Mouse (Mus musculus): Measurements from ENCODE around the gene Mrps21. TPM values are rescaled to one million over a fixed set of nuclear protein-coding genes. Genes with fewer than 3 reads are reported as not detected.

The Mrps21 gene
- polyA plus RNA-seq, 1 experiment from 2014 or later: 359 TPM

- Histone ChIP-seq H3K4me1 (ENCODE audit: control insufficient read depth, insufficient read depth, low read length) (peaks cover 3% of the 10 kb centered on the region; the same call in 1 of the 2 replicates), H3K9me3 (ENCODE audit: control insufficient read depth, low read length) (no peaks in the 10 kb centered on the region), H3K9ac (ENCODE audit: low read length) (peak within 1 kb of the TSS; percentile 86), H3K27ac (replicated peaks; ENCODE audit: low read depth, low read length) (peak within 1 kb of the TSS; percentile 69), H3K4me2 (ENCODE audit: low read depth, severe bottlenecking) (peak within 1 kb of the TSS; percentile 68), H3K4me3 (ENCODE audit: low read depth, low read length) (peak within 1 kb of the TSS; percentile 89), H3K36me3 (ENCODE audit: control insufficient read depth, insufficient read depth, low read length) (peaks cover 17% of the 10 kb centered on the region), H3K27me3 (ENCODE audit: control insufficient read depth, insufficient read depth, low read length) (no peaks in the 10 kb centered on the region)
- WGBS: under 1% methylated on average over 56 of the region's 56 CpGs
- peak; percentile 94 for DNase-seq (ENCODE audit: low spot score)
- ATAC-seq (ENCODE audit: insufficient number of reproducible peaks, low FRiP score, low TSS enrichment, low read depth): peak; percentile 94
Observed at GRCm38 (mm10) chr3:95855502-95856089, 15.7 kb downstream of the Mrps21 start, which contains the start of gene Prpf3. TSS of gene Prpf3 (minus strand) at chr3:95855885.

- peaks cover 28% of the 10 kb centered on the region for H3K36me3 ChIP-seq (ENCODE audit: control insufficient read depth, insufficient read depth, low read length)
- WGBS: 94% methylated on average over 8 of the region's 8 CpGs
- H3K4me1 ChIP-seq (ENCODE audit: control insufficient read depth, insufficient read depth, low read length): peaks cover 3% of the 10 kb centered on the region; the same call in 1 of the 2 replicates
- H3K9ac ChIP-seq (ENCODE audit: low read length): no peak overlapping the region
- no peak overlapping the region for H3K27ac ChIP-seq (replicated peaks; ENCODE audit: low read depth, low read length)
- ATAC-seq (ENCODE audit: insufficient number of reproducible peaks, low FRiP score, low TSS enrichment, low read depth) (no peak), DNase-seq (ENCODE audit: low spot score) (no peak)
- no peaks in the 10 kb centered on the region for H3K9me3 ChIP-seq (ENCODE audit: control insufficient read depth, low read length)
- no peak overlapping the region for H3K4me3 ChIP-seq (ENCODE audit: low read depth, low read length)
- no peak overlapping the region for H3K4me2 ChIP-seq (ENCODE audit: low read depth, severe bottlenecking)
- H3K27me3 ChIP-seq (ENCODE audit: control insufficient read depth, insufficient read depth, low read length): no peaks in the 10 kb centered on the region
Observed at GRCm38 (mm10) chr3:95851317-95851716, 20.0 kb downstream of the Mrps21 start.

GRCm38 (mm10) chr3:95850611-95851010, 20.7 kb downstream of the Mrps21 start:
- Histone ChIP-seq H3K27me3 (ENCODE audit: control insufficient read depth, insufficient read depth, low read length) (no peaks in the 10 kb centered on the region), H3K4me2 (ENCODE audit: low read depth, severe bottlenecking) (no peak overlapping the region), H3K9ac (ENCODE audit: low read length) (no peak overlapping the region), H3K4me3 (ENCODE audit: low read depth, low read length) (no peak overlapping the region), H3K27ac (replicated peaks; ENCODE audit: low read depth, low read length) (no peak overlapping the region), H3K36me3 (ENCODE audit: control insufficient read depth, insufficient read depth, low read length) (peaks cover 33% of the 10 kb centered on the region), H3K9me3 (ENCODE audit: control insufficient read depth, low read length) (no peaks in the 10 kb centered on the region), H3K4me1 (ENCODE audit: control insufficient read depth, insufficient read depth, low read length) (peaks cover 3% of the 10 kb centered on the region; the same call in 1 of the 2 replicates)
- WGBS: 88% methylated on average over 4 of the region's 4 CpGs
- DNase-seq (ENCODE audit: low spot score): no peak
- ATAC-seq (ENCODE audit: insufficient number of reproducible peaks, low FRiP score, low TSS enrichment, low read depth): no peak

GRCm38 (mm10) chr3:95842503-95843214, 28.7 kb downstream of the Mrps21 start:
- ATAC-seq (ENCODE audit: insufficient number of reproducible peaks, low FRiP score, low TSS enrichment, low read depth) (no peak), DNase-seq (ENCODE audit: low spot score) (no peak)
- Histone ChIP-seq H3K4me2 (ENCODE audit: low read depth, severe bottlenecking) (no peak overlapping the region), H3K9ac (ENCODE audit: low read length) (no peak overlapping the region), H3K27me3 (ENCODE audit: control insufficient read depth, insufficient read depth, low read length) (no peaks in the 10 kb centered on the region), H3K4me3 (ENCODE audit: low read depth, low read length) (no peak overlapping the region), H3K9me3 (ENCODE audit: control insufficient read depth, low read length) (no peaks in the 10 kb centered on the region), H3K27ac (replicated peaks; ENCODE audit: low read depth, low read length) (no peak overlapping the region), H3K4me1 (ENCODE audit: control insufficient read depth, insufficient read depth, low read length) (no peaks in the 10 kb centered on the region), H3K36me3 (ENCODE audit: control insufficient read depth, insufficient read depth, low read length) (peaks cover 31% of the 10 kb centered on the region)
- WGBS: 89% methylated on average over 3 of the region's 3 CpGs

- no peaks in the 10 kb centered on the region for H3K27me3 ChIP-seq (ENCODE audit: control insufficient read depth, insufficient read depth, low read length)
- 93% methylated on average over 2 of the region's 2 CpGs for WGBS
- DNase-seq (ENCODE audit: low spot score) (no peak), ATAC-seq (ENCODE audit: insufficient number of reproducible peaks, low FRiP score, low TSS enrichment, low read depth) (no peak)
- peaks cover 24% of the 10 kb centered on the region for H3K36me3 ChIP-seq (ENCODE audit: control insufficient read depth, insufficient read depth, low read length)
- H3K4me2 ChIP-seq (ENCODE audit: low read depth, severe bottlenecking): no peak overlapping the region
- H3K4me1 ChIP-seq (ENCODE audit: control insufficient read depth, insufficient read depth, low read length): no peaks in the 10 kb centered on the region
- no peak overlapping the region for H3K4me3 ChIP-seq (ENCODE audit: low read depth, low read length)
- H3K9ac ChIP-seq (ENCODE audit: low read length): no peak overlapping the region
- no peaks in the 10 kb centered on the region for H3K9me3 ChIP-seq (ENCODE audit: control insufficient read depth, low read length)
- H3K27ac ChIP-seq (replicated peaks; ENCODE audit: low read depth, low read length): no peak overlapping the region
Observed at GRCm38 (mm10) chr3:95839250-95839649, 32.1 kb downstream of the Mrps21 start.

- ATAC-seq (ENCODE audit: insufficient number of reproducible peaks, low FRiP score, low TSS enrichment, low read depth) (no peak), DNase-seq (ENCODE audit: low spot score) (no peak)
- no peak overlapping the region for H3K9ac ChIP-seq (ENCODE audit: low read length)
- H3K36me3 ChIP-seq (ENCODE audit: control insufficient read depth, insufficient read depth, low read length): peaks cover 35% of the 10 kb centered on the region
- 97% methylated on average over 4 of the region's 4 CpGs for WGBS
- H3K4me3 ChIP-seq (ENCODE audit: low read depth, low read length): no peak overlapping the region
- H3K9me3 ChIP-seq (ENCODE audit: control insufficient read depth, low read length): no peaks in the 10 kb centered on the region
- no peak overlapping the region for H3K27ac ChIP-seq (replicated peaks; ENCODE audit: low read depth, low read length)
- no peak overlapping the region for H3K4me2 ChIP-seq (ENCODE audit: low read depth, severe bottlenecking)
- no peaks in the 10 kb centered on the region for H3K4me1 ChIP-seq (ENCODE audit: control insufficient read depth, insufficient read depth, low read length)
- H3K27me3 ChIP-seq (ENCODE audit: control insufficient read depth, insufficient read depth, low read length): no peaks in the 10 kb centered on the region
Observed at GRCm38 (mm10) chr3:95829053-95829452, 42.3 kb downstream of the Mrps21 start.

- ATAC-seq (ENCODE audit: insufficient number of reproducible peaks, low FRiP score, low TSS enrichment, low read depth) (no peak), DNase-seq (ENCODE audit: low spot score) (no peak)
- H3K9ac ChIP-seq (ENCODE audit: low read length): no peak overlapping the region
- no peak overlapping the region for H3K27ac ChIP-seq (replicated peaks; ENCODE audit: low read depth, low read length)
- peaks cover 23% of the 10 kb centered on the region for H3K36me3 ChIP-seq (ENCODE audit: control insufficient read depth, insufficient read depth, low read length)
- H3K4me2 ChIP-seq (ENCODE audit: low read depth, severe bottlenecking): no peak overlapping the region
- WGBS: 72% methylated on average over 2 of the region's 2 CpGs
- H3K27me3 ChIP-seq (ENCODE audit: control insufficient read depth, insufficient read depth, low read length): no peaks in the 10 kb centered on the region
- H3K9me3 ChIP-seq (ENCODE audit: control insufficient read depth, low read length): no peaks in the 10 kb centered on the region
- no peaks in the 10 kb centered on the region for H3K4me1 ChIP-seq (ENCODE audit: control insufficient read depth, insufficient read depth, low read length)
- no peak overlapping the region for H3K4me3 ChIP-seq (ENCODE audit: low read depth, low read length)
Observed at GRCm38 (mm10) chr3:95826275-95826674, 45.0 kb downstream of the Mrps21 start.

- 0 out of 2 replicates have a peak, but pooled peaks cover 3% of the 10 kb centered on the region for H3K4me1 ChIP-seq (ENCODE audit: control insufficient read depth, insufficient read depth, low read length)
- H3K9me3 ChIP-seq (ENCODE audit: control insufficient read depth, low read length): no peaks in the 10 kb centered on the region
- peak overlapping the region; percentile 97 for H3K27ac ChIP-seq (replicated peaks; ENCODE audit: low read depth, low read length)
- ATAC-seq (ENCODE audit: insufficient number of reproducible peaks, low FRiP score, low TSS enrichment, low read depth) (no peak), DNase-seq (ENCODE audit: low spot score) (no peak)
- H3K27me3 ChIP-seq (ENCODE audit: control insufficient read depth, insufficient read depth, low read length): no peaks in the 10 kb centered on the region
- H3K4me2 ChIP-seq (ENCODE audit: low read depth, severe bottlenecking): peak overlapping the region; percentile 50
- peak overlapping the region; percentile 72; the same call in 1 of the 2 replicates for H3K9ac ChIP-seq (ENCODE audit: low read length)
- H3K36me3 ChIP-seq (ENCODE audit: control insufficient read depth, insufficient read depth, low read length): no peaks in the 10 kb centered on the region
- peak overlapping the region; percentile 77 for H3K4me3 ChIP-seq (ENCODE audit: low read depth, low read length)
- 45% methylated on average over 10 of the region's 10 CpGs for WGBS
Observed at GRCm38 (mm10) chr3:95820046-95821010, 51.0 kb downstream of the Mrps21 start.

Measured in limb, embryonic 11.5 days (tissue).